Mouse (Mus musculus) kidney, postnatal 14 days (tissue): Measurements from ENCODE around the gene Utp14b.

ENCODE experiments used
- DNase-seq: peaks from one replicate; pipeline ENCODE4 v3.0.0; 2022; ENCODE audit warnings: mixed read lengths

Utp14b gene

GRCm38 (mm10) chr1:78657671-78658440 lies at the start of gene Utp14b, which contains the start of gene Acsl3:
TSS of gene Utp14b (plus strand) at chr1:78658038.
TSS of gene Acsl3 (plus strand) at chr1:78657825.
- peak; percentile 98 for DNase-seq

GRCm38 (mm10) chr1:78609134-78609907 lies 48.5 kb upstream of the Utp14b start:
- DNase-seq: no peak

GRCm38 (mm10) chr1:78611039-78611438 lies 46.8 kb upstream of the Utp14b start:
- no peak for DNase-seq

GRCm38 (mm10) chr1:78612959-78613358 lies 44.9 kb upstream of the Utp14b start:
- DNase-seq: no peak

GRCm38 (mm10) chr1:78624352-78624751 lies 33.5 kb upstream of the Utp14b start:
- DNase-seq: no peak

- DNase-seq: no peak
Observed at GRCm38 (mm10) chr1:78634486-78634885, 23.4 kb upstream of the Utp14b start.

- no peak for DNase-seq
Observed at GRCm38 (mm10) chr1:78640871-78641270, 17.0 kb upstream of the Utp14b start.

GRCm38 (mm10) chr1:78641791-78642190 lies 16.0 kb upstream of the Utp14b start:
- no peak for DNase-seq

- no peak for DNase-seq
Observed at GRCm38 (mm10) chr1:78642197-78642596, 15.6 kb upstream of the Utp14b start.

- DNase-seq: no peak
Observed at GRCm38 (mm10) chr1:78647317-78647885, 10.4 kb upstream of the Utp14b start.

GRCm38 (mm10) chr1:78649269-78650061 lies 8.4 kb upstream of the Utp14b start:
- DNase-seq: no peak

- peak; percentile 70 for DNase-seq
Observed at GRCm38 (mm10) chr1:78656472-78656871, 1.4 kb upstream of the Utp14b start.

GRCm38 (mm10) chr1:78657021-78657629 lies 713 bp upstream of the Utp14b start:
- no peak for DNase-seq

GRCm38 (mm10) chr1:78658441-78659269 lies 817 bp downstream of the Utp14b start:
- DNase-seq: peak; percentile 19

GRCm38 (mm10) chr1:78659270-78659823 lies 1.5 kb downstream of the Utp14b start:
- DNase-seq: no peak

GRCm38 (mm10) chr1:78664326-78664725 lies 6.5 kb downstream of the Utp14b start:
- no peak for DNase-seq

- DNase-seq: no peak
Observed at GRCm38 (mm10) chr1:78665954-78666499, 8.2 kb downstream of the Utp14b start.

GRCm38 (mm10) chr1:78666585-78666984 lies 8.7 kb downstream of the Utp14b start:
- no peak for DNase-seq

- no peak for DNase-seq
Observed at GRCm38 (mm10) chr1:78682291-78682690, 24.5 kb downstream of the Utp14b start.

GRCm38 (mm10) chr1:78684128-78684527 lies 26.3 kb downstream of the Utp14b start:
- no peak for DNase-seq

- peak; percentile 15 for DNase-seq
Observed at GRCm38 (mm10) chr1:78686872-78687271, 29.0 kb downstream of the Utp14b start.
